Mouse (Mus musculus): ENCODE measurements around the gene Tmem136. TPM values are rescaled to one million over a fixed set of nuclear protein-coding genes. Genes with fewer than 3 reads are reported as not detected.

Tmem136 gene
- polyA plus RNA-seq (2012; fragmentation: generic; extraction: Trizol), result 0.07 TPM

DNA sequence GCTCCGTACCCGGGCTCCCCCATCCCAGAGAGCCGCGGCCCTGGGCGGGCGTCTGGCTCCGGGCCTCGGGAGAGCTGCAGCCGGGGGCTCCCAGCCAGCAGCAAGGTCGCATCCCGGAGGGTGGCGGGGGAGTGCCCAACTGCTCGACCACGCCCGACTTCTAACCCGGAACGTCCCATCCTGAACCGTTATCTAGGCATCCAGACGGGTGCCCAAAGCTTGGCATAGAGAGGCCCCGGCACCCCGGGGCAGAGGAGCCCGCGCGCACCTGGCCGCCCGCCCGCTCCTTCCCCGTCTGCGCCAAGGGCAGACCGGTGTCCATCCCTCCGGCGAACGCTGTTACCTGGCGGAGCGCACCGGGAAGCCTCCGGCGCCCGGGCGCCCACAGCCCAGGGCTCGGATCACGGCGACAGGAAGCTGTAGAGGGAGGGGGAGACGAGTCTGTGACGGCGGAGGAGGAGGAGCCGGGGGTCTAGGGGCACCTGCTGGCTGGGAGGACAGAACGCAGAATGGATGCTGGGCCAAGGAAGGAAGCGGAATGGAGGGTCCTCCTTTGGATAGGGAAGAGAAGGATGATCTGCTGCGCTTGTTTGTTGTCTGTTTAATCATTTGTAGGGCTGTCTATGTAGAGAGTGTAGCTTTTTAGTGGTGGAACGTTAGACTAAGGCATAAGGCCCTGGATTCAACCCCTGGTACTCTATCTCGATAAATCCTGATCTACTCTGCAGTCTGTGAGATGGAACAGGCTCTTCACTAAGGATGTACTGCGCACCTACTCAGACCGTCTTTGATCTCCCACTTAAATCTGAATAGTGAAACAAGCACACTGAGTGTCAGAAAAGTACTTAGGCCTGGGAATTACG is at the start of gene Tmem136:
TSS of gene Tmem136 (minus strand) at position 437 of the 863 bp plus-strand sequence.
- Histone ChIP-seq H3K79me2 (ENCODE audit: control insufficient read depth, insufficient read depth) (no peaks in the 10 kb centered on the region), H3K4me2 (ENCODE audit: low read depth) (no peak within 1 kb of the TSS), H3K36me3 (ENCODE audit: control insufficient read depth, insufficient read depth) (no peaks in the 10 kb centered on the region), H3K27me3 (ENCODE audit: control insufficient read depth, insufficient read depth, insufficient read length) (peaks cover 5% of the 10 kb centered on the region), H3K4me3 (no peak within 1 kb of the TSS), H3ac (ENCODE audit: control insufficient read depth, insufficient read length) (no peak within 1 kb of the TSS)
- no peak for TF ChIP-seq POLR2AphosphoS2 (IDR thresholded peaks at IDR 0.05; ENCODE audit: insufficient read length, low read depth)
- TF ChIP-seq MYOD1 (IDR thresholded peaks at IDR 0.05; ENCODE audit: control insufficient read depth in 1 of 3, insufficient read length in 2 of 3, low read depth in 2 of 3), result no peak
- no peak for TF ChIP-seq TCF3 (IDR thresholded peaks at IDR 0.05; ENCODE audit: insufficient read length, low read depth)

DNA sequence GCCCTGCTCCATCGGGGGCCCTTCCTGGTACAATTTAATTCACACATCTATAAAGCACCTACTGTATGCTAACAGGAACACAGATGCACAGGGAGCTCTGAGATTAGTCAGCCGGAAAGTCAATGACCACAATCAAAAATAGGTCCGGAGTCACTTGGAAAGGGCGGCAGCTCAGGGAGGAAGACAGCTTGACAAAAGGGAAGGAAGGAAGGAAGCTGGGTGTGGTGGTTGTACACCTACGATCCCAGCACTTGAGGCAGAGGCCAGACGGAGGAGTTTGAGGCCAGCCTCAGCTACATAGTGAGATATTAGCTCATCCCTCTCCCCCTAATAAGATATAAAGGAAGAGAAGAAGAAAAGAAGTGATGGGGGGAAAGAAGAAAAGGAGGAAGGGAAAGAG is 39.6 kb upstream of the Tmem136 start:
- peaks cover 63% of the 10 kb centered on the region for H3K27me3 ChIP-seq (ENCODE audit: control insufficient read depth, insufficient read depth, insufficient read length)
- no peaks in the 10 kb centered on the region for H3K36me3 ChIP-seq (ENCODE audit: control insufficient read depth, insufficient read depth)
- H3ac ChIP-seq (ENCODE audit: control insufficient read depth, insufficient read length), result no peak overlapping the region
- no peak overlapping the region for H3K4me3 ChIP-seq
- H3K4me2 ChIP-seq (ENCODE audit: low read depth), result no peak overlapping the region
- no peak for TF ChIP-seq TCF3 (IDR thresholded peaks at IDR 0.05; ENCODE audit: insufficient read length, low read depth)
- no peak for TF ChIP-seq POLR2AphosphoS2 (IDR thresholded peaks at IDR 0.05; ENCODE audit: insufficient read length, low read depth)
- TF ChIP-seq REST (IDR thresholded peaks at IDR 0.05; ENCODE audit: insufficient read depth, insufficient read length), result no peak
- TF ChIP-seq TCF12 (IDR thresholded peaks at IDR 0.05; ENCODE audit: insufficient read depth, poor library complexity, severe bottlenecking), result no peak
- TF ChIP-seq USF1 (IDR thresholded peaks at IDR 0.05; ENCODE audit: low read depth), result no peak
- TF ChIP-seq MAX (IDR thresholded peaks at IDR 0.05; ENCODE audit: low read depth), result no peak
- TF ChIP-seq MYOD1 (IDR thresholded peaks at IDR 0.05; ENCODE audit: control insufficient read depth in 1 of 3, insufficient read length in 2 of 3, low read depth in 2 of 3), result no peak
- TF ChIP-seq CEBPB (IDR thresholded peaks at IDR 0.05; ENCODE audit: insufficient read depth, poor library complexity, severe bottlenecking), result no peak
- no peak for TF ChIP-seq SRF (IDR thresholded peaks at IDR 0.05; ENCODE audit: control insufficient read depth, insufficient read length, low read depth)
- TF ChIP-seq POLR2A (IDR thresholded peaks at IDR 0.05; ENCODE audit: insufficient read length, low read depth), result no peak
- no peak for TF ChIP-seq MYOG (IDR thresholded peaks at IDR 0.05; ENCODE audit: control insufficient read depth in 1 of 3, insufficient read depth in 1 of 3, insufficient read length in 2 of 3, low read depth in 2 of 3)
- H3K79me2 ChIP-seq (ENCODE audit: control insufficient read depth, insufficient read depth), result no peaks in the 10 kb centered on the region

DNA sequence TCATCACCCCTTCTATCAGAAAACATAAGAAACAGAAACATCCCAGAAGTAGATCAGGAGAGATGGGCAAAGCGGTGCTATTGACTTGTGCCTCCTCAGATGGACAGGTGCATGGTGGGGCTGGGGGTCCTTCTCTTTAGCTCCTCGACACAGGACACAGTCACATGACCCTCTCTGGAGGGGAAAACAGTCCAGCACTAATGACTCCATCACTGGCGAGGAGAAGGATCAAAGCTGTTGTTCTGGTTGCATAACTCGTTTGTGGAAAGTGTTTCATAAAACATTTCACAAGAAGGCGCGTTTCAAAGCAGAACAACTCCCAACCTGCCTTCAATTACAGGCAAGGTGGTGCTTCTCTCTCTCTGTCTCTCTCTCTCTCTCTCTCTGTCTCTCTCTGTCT is 35.4 kb upstream of the Tmem136 start:
- H3K79me2 ChIP-seq (ENCODE audit: control insufficient read depth, insufficient read depth), result no peaks in the 10 kb centered on the region
- no peak overlapping the region for H3K4me2 ChIP-seq (ENCODE audit: low read depth)
- no peak overlapping the region for H3ac ChIP-seq (ENCODE audit: control insufficient read depth, insufficient read length)
- H3K36me3 ChIP-seq (ENCODE audit: control insufficient read depth, insufficient read depth), result no peaks in the 10 kb centered on the region
- TF ChIP-seq TCF3 (IDR thresholded peaks at IDR 0.05; ENCODE audit: insufficient read length, low read depth) (no peak), MYOG (IDR thresholded peaks at IDR 0.05; ENCODE audit: control insufficient read depth in 1 of 3, insufficient read depth in 1 of 3, insufficient read length in 2 of 3, low read depth in 2 of 3) (no peak), TCF12 (IDR thresholded peaks at IDR 0.05; ENCODE audit: insufficient read depth, poor library complexity, severe bottlenecking) (no peak), CEBPB (IDR thresholded peaks at IDR 0.05; ENCODE audit: insufficient read depth, poor library complexity, severe bottlenecking) (no peak), POLR2A (IDR thresholded peaks at IDR 0.05; ENCODE audit: insufficient read length, low read depth) (no peak), MAX (IDR thresholded peaks at IDR 0.05; ENCODE audit: low read depth) (no peak), REST (IDR thresholded peaks at IDR 0.05; ENCODE audit: insufficient read depth, insufficient read length) (no peak), E2F4 (IDR thresholded peaks at IDR 0.05; ENCODE audit: insufficient read depth) (no peak), POLR2AphosphoS2 (IDR thresholded peaks at IDR 0.05; ENCODE audit: insufficient read length, low read depth) (no peak), USF1 (IDR thresholded peaks at IDR 0.05; ENCODE audit: low read depth) (no peak), SRF (IDR thresholded peaks at IDR 0.05; ENCODE audit: control insufficient read depth, insufficient read length, low read depth) (no peak), MYOD1 (IDR thresholded peaks at IDR 0.05; ENCODE audit: control insufficient read depth in 1 of 3, insufficient read length in 2 of 3, low read depth in 2 of 3) (no peak)
- H3K4me3 ChIP-seq, result no peak overlapping the region
- H3K27me3 ChIP-seq (ENCODE audit: control insufficient read depth, insufficient read depth, insufficient read length), result peaks cover 57% of the 10 kb centered on the region

DNA sequence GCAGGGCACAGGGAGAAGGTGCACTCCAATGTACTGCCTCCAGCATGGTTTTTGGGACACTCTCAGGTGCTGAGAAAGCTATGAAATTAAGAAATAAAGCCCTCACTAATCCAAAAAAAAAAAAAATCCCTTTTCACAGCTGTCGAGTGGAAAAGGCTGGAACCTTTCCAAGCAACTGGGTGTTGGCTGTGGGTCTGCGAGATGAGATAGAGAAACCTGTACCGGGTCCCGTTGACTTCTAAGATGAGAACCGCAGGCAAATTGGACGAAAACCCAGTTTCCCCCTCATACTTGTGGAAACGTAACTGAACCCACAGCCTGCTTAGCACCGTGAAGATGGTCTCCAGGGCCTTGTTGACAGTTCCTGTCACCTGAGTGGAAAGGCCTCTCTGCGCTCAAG is 34.6 kb upstream of the Tmem136 start:
- peaks cover 50% of the 10 kb centered on the region for H3K27me3 ChIP-seq (ENCODE audit: control insufficient read depth, insufficient read depth, insufficient read length)
- TF ChIP-seq MAX (IDR thresholded peaks at IDR 0.05; ENCODE audit: low read depth), result no peak
- TF ChIP-seq E2F4 (IDR thresholded peaks at IDR 0.05; ENCODE audit: insufficient read depth), result no peak
- no peak for TF ChIP-seq TCF12 (IDR thresholded peaks at IDR 0.05; ENCODE audit: insufficient read depth, poor library complexity, severe bottlenecking)
- no peak for TF ChIP-seq MYOG (IDR thresholded peaks at IDR 0.05; ENCODE audit: control insufficient read depth in 1 of 3, insufficient read depth in 1 of 3, insufficient read length in 2 of 3, low read depth in 2 of 3)
- TF ChIP-seq POLR2AphosphoS2 (IDR thresholded peaks at IDR 0.05; ENCODE audit: insufficient read length, low read depth), result no peak
- TF ChIP-seq USF1 (IDR thresholded peaks at IDR 0.05; ENCODE audit: low read depth), result no peak
- TF ChIP-seq SRF (IDR thresholded peaks at IDR 0.05; ENCODE audit: control insufficient read depth, insufficient read length, low read depth), result no peak
- no peak for TF ChIP-seq REST (IDR thresholded peaks at IDR 0.05; ENCODE audit: insufficient read depth, insufficient read length)
- TF ChIP-seq POLR2A (IDR thresholded peaks at IDR 0.05; ENCODE audit: insufficient read length, low read depth), result no peak
- TF ChIP-seq CEBPB (IDR thresholded peaks at IDR 0.05; ENCODE audit: insufficient read depth, poor library complexity, severe bottlenecking), result no peak
- no peak for TF ChIP-seq TCF3 (IDR thresholded peaks at IDR 0.05; ENCODE audit: insufficient read length, low read depth)
- no peak for TF ChIP-seq MYOD1 (IDR thresholded peaks at IDR 0.05; ENCODE audit: control insufficient read depth in 1 of 3, insufficient read length in 2 of 3, low read depth in 2 of 3)
- no peak overlapping the region for H3K4me3 ChIP-seq
- no peak overlapping the region for H3ac ChIP-seq (ENCODE audit: control insufficient read depth, insufficient read length)
- no peaks in the 10 kb centered on the region for H3K36me3 ChIP-seq (ENCODE audit: control insufficient read depth, insufficient read depth)
- no peaks in the 10 kb centered on the region for H3K79me2 ChIP-seq (ENCODE audit: control insufficient read depth, insufficient read depth)
- no peak overlapping the region for H3K4me2 ChIP-seq (ENCODE audit: low read depth)

Measured in myocyte (in vitro differentiated cells).